Mouse (Mus musculus) spleen, adult 2 months (tissue): ENCODE data around the gene Tnfaip3. TPM values are rescaled to one million over a fixed set of nuclear protein-coding genes. Genes with fewer than 3 reads are reported as not detected.
A peak's percentile ranks its signal among the peaks of the same experiment; 100 is the strongest.

Experiments
- DNase-seq, 2 experiments: peaks; one replicate each; pipeline versions ENCODE4 v3.0.0 to v3.0.0-alpha.2; 2012 to 2021; ENCODE audit warnings: low spot score in 2 of 2, low read depth in 1 of 2
- H3K27ac ChIP-seq: fragments of 200-500 bp; 2 replicates; pipeline ENCODE4 v1.5.1; 2012; ENCODE audit warnings: low read length, inconsistent platforms; ENCODE audit not compliant: insufficient read depth
- H3K27me3 ChIP-seq: fragments of 200-500 bp; 2 replicates; pipeline ENCODE4 v1.6.1; 2012; ENCODE audit warnings: mild to moderate bottlenecking, moderate library complexity, low read length, inconsistent platforms; ENCODE audit not compliant: control insufficient read depth, insufficient read depth
- H3K36me3 ChIP-seq: fragments of 200-500 bp; 2 replicates; pipeline ENCODE4 v1.6.1; 2012; ENCODE audit warnings: mild to moderate bottlenecking, low read length, inconsistent platforms; ENCODE audit not compliant: control insufficient read depth, insufficient read depth
- H3K4me1 ChIP-seq: fragments of 200-500 bp; 2 replicates; pipeline ENCODE4 v1.6.1; 2011; ENCODE audit warnings: inconsistent platforms; ENCODE audit not compliant: control insufficient read depth, insufficient read depth, insufficient read length
- H3K4me3 ChIP-seq: fragments of 200-500 bp; 2 replicates; pipeline ENCODE4 v1.5.1; 2011; ENCODE audit warnings: mild to moderate bottlenecking, inconsistent platforms; ENCODE audit not compliant: insufficient read depth, insufficient read length; ENCODE audit errors: extremely low read depth
- CTCF ChIP-seq: fragments of 200-500 bp; IDR thresholded peaks from 2 replicates; pipeline ENCODE4 v1.5.1; 2011; ENCODE audit warnings: mild to moderate bottlenecking, inconsistent platforms; ENCODE audit not compliant: insufficient read depth, insufficient read length, insufficient replicate concordance; ENCODE audit errors: extremely low read depth
- POLR2A ChIP-seq: fragments of 200-500 bp; IDR thresholded peaks from 2 replicates; pipeline ENCODE4 v1.6.1; 2011; ENCODE audit warnings: low read depth, low read length, inconsistent platforms
- WGBS: fragments of 180-500 bp; shearing (Covaris S2); methylation state at CpG from one replicate; pipeline ENCODE4 v1.1.7; 2018; 5-methylcytosine and 5-hydroxymethylcytosine counted together
- polyA plus RNA-seq: library from polyadenylated mRNA; depleted of rRNA; stranded (reverse); fragments of >200 nt; gene quantifications from 2 replicates; pipeline ENCODE4 v1.2.3, GENCODE M21; 2012; rRNA removed

Gene Tnfaip3
- polyA plus RNA-seq, 1 experiment = 13.0 TPM

GRCm38 (mm10) chr10:18966893-18967292 is 48.6 kb downstream of the Tnfaip3 start:
- no peak for DNase-seq
- peaks cover 16% of the 10 kb centered on the region; the same call in 1 of the 2 replicates for H3K4me1 ChIP-seq
- no peak overlapping the region for H3K27ac ChIP-seq
- 93% methylated on average over 10 of the region's 10 CpGs for WGBS
- no peaks in the 10 kb centered on the region for H3K27me3 ChIP-seq
- TF ChIP-seq CTCF (no peak), POLR2A (no peak)
- H3K4me3 ChIP-seq = no peak overlapping the region
- H3K36me3 ChIP-seq = no peaks in the 10 kb centered on the region

GRCm38 (mm10) chr10:18965601-18966000 is 49.9 kb downstream of the Tnfaip3 start:
- DNase-seq = no peak
- 80% methylated on average over 4 of the region's 4 CpGs for WGBS

GRCm38 (mm10) chr10:18964856-18965255 is 50.6 kb downstream of the Tnfaip3 start:
- Histone ChIP-seq H3K27ac (no peak overlapping the region), H3K27me3 (no peaks in the 10 kb centered on the region), H3K4me3 (no peak overlapping the region), H3K36me3 (no peaks in the 10 kb centered on the region), H3K4me1 (peaks cover 16% of the 10 kb centered on the region; the same call in 1 of the 2 replicates)
- under 1% methylated on average over 7 of the region's 7 CpGs for WGBS
- no peak for TF ChIP-seq CTCF
- no peak for TF ChIP-seq POLR2A
- DNase-seq = peak; percentile 14 to 41

More at GRCm38 (mm10) chr10:18965601-18966000, 49.9 kb downstream of the Tnfaip3 start:
- Histone ChIP-seq H3K27ac (no peak overlapping the region), H3K36me3 (no peaks in the 10 kb centered on the region), H3K4me1 (peaks cover 16% of the 10 kb centered on the region; the same call in 1 of the 2 replicates), H3K4me3 (no peak overlapping the region), H3K27me3 (no peaks in the 10 kb centered on the region)
- TF ChIP-seq POLR2A (no peak), CTCF (no peak)

DNA sequence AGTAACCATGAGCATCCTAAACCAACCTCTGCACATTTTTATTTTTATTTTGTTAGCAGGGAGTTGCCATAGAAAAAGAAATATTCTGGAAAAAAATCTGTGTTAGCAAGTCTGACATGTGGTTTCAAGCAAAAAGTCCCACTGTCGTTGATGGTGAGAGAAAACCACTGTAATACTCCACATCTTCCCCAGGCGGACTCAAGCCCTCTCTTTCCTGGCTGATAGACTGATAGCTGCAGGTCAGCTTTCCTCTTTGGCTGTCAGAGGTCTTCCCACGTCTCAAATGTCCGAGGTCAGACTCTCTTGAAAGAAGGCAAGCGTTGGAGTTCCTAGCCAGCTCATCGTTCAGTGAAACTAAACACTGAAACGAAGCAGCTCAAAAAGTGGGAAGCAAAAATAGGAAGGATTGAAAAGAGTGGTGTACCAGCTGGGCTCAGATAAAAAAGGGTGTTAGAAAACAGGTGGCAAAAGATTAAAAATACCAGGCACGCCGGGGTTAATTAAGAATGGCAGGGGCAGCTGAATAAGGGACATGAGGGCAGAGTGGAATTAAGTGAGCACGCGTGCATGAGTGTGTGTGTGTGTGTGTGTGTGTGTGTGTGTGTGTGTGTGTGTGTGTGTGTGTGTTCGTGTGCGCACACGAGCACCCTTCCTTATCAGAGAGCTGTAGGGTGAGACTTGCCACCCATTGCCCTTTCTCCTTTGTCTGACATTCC is 55.5 kb downstream of the Tnfaip3 start:
- Histone ChIP-seq H3K4me1 (peaks cover 4% of the 10 kb centered on the region; the same call in 1 of the 2 replicates), H3K27ac (no peak overlapping the region), H3K4me3 (no peak overlapping the region; the same call in 1 of the 2 replicates), H3K27me3 (no peaks in the 10 kb centered on the region), H3K36me3 (no peaks in the 10 kb centered on the region)
- 37% methylated on average over 14 of the region's 14 CpGs for WGBS
- TF ChIP-seq POLR2A (no peak), CTCF (no peak)
- no peak for DNase-seq

DNA sequence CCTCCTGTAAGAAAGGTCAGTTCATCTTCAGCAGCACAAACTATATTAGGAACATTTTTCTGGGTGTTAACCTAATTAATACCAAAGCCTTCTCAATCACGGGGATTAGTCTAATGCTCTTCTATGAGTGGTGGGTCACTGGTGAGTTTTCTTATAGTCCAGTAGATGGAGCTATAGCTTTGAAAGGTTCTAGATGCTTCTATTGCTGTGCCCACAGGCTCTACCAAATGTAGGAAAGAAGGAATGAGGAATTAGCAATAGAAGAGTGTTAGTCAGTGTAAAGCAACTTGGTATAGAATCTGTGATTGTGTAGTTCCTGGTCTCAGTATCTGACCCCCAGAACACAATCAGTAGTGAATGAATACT is 61.8 kb downstream of the Tnfaip3 start:
- DNase-seq = peak in 1 of 2 experiments; percentile 19
- 5% methylated on average over 1 of the region's 1 CpGs for WGBS
- H3K36me3 ChIP-seq = no peaks in the 10 kb centered on the region
- no peak for TF ChIP-seq CTCF
- TF ChIP-seq POLR2A = no peak
- no peaks in the 10 kb centered on the region for H3K27me3 ChIP-seq
- no peaks in the 10 kb centered on the region for H3K4me1 ChIP-seq
- no peak overlapping the region for H3K27ac ChIP-seq
- no peak overlapping the region for H3K4me3 ChIP-seq

GRCm38 (mm10) chr10:18953011-18953705 is 62.3 kb downstream of the Tnfaip3 start:
- no peaks in the 10 kb centered on the region for H3K27me3 ChIP-seq
- no peak for DNase-seq
- H3K4me3 ChIP-seq = no peak overlapping the region
- no peaks in the 10 kb centered on the region for H3K4me1 ChIP-seq
- no peak for TF ChIP-seq CTCF
- no peak for TF ChIP-seq POLR2A
- H3K36me3 ChIP-seq = no peaks in the 10 kb centered on the region
- no peak overlapping the region for H3K27ac ChIP-seq

Other genes with a start within 250 kb of the Tnfaip3 start
- gene Gm4922, start 228.9 kb downstream of the Tnfaip3 start, polyA plus RNA-seq = not detected in 2 replicates
- 1.1 and 1.9 TPM in 2 replicates for gene Perp, start 170.6 kb downstream of the Tnfaip3 start, polyA plus RNA-seq